Mouse (Mus musculus): Measurements from ENCODE around the gene Khdc4. TPM values are rescaled to one million over a fixed set of nuclear protein-coding genes. Genes with fewer than 3 reads are reported as not detected.
A peak's percentile ranks its signal among the peaks of the same experiment; 100 is the strongest.

The Khdc4 gene
- total RNA-seq, 2 experiments from 2014 or later, result 55.3 to 59.3 TPM

DNA sequence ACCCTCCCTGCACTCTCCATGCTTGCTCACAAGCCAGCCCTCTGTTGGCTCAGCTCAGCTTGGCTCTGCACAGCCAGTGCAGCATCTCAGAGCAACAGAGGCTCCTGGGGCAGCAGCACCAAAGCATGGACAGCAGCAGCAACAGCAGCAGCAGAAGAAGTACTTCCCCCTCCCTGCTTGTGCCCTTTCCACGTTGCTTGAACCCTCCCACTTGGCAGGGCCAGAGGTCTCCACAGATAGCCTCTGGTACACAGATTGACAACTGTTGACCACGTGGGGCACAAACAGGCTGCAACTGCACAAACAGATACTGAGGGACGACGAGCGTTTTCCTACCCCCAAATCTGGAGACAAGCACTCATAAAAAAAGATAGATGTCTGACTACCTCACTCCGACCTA lies 25.8 kb upstream of the Khdc4 start:
- DNase-seq (ENCODE audit: extremely low spot score in 1 of 2, low spot score in 2 of 2), result no peak
- intact Hi-C loops (cut with DNase I), result no loop called here
- Histone ChIP-seq H3K4me3 (no peak overlapping the region), H3K27ac (no peak overlapping the region)
- no peak for TF ChIP-seq CTCF (IDR thresholded peaks at IDR 0.05)

DNA sequence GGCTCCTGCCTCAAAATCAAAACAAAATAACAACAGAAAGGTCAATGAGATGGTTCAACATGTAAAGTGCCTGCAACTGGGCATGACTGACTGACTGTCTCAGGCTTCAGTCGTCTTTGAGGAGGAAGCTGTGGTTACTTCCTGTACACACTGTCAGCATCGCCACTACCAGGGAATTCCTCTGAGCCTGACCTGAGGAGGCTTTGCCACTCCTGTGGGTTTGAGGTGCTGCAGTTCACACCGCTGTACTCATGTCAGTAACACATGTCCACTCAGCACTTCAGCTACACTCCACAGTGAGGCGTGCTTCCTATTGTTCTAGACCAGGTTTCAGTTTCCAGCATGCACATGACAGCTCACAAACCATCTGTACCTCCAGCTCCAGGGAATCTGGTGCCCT lies 21.5 kb upstream of the Khdc4 start:
- H3K27ac ChIP-seq, result no peak overlapping the region
- no peak for DNase-seq (ENCODE audit: extremely low spot score in 1 of 2, low spot score in 2 of 2)
- no peak; the same call in 1 of the 2 replicates for TF ChIP-seq CTCF (IDR thresholded peaks at IDR 0.05)
- intact Hi-C loops (cut with DNase I), result no loop called here
- no peak overlapping the region for H3K4me3 ChIP-seq

DNA sequence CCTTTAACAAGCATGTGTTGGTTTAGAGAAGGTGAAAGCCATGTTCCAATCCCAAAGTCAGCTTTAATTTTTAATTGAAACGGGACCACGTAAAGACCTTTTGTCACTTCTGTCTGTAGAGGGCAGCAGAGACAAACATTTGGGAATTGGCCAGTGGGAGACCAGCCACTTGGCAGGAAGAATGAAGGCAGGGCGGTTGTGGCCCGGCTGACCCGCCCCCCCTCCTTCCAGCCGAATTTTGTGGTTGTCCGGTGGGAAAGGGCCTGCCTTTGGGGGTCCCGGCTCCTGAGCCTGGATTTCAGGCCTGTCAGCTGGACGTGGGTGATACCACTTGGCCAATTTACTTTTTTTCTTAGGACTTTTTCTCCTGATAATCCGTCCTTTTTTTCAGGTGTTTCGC lies 8.2 kb upstream of the Khdc4 start:
- peak; percentile 39 to 43 for DNase-seq (ENCODE audit: extremely low spot score in 1 of 2, low spot score in 2 of 2)
- intact Hi-C loops (cut with DNase I), result no loop called here
- H3K27ac ChIP-seq, result no peak overlapping the region
- H3K4me3 ChIP-seq, result 0 out of 2 replicates have a peak overlapping the region, but pooled peaks have one; percentile 8
- TF ChIP-seq CTCF (IDR thresholded peaks at IDR 0.05), result peak; percentile 69

DNA sequence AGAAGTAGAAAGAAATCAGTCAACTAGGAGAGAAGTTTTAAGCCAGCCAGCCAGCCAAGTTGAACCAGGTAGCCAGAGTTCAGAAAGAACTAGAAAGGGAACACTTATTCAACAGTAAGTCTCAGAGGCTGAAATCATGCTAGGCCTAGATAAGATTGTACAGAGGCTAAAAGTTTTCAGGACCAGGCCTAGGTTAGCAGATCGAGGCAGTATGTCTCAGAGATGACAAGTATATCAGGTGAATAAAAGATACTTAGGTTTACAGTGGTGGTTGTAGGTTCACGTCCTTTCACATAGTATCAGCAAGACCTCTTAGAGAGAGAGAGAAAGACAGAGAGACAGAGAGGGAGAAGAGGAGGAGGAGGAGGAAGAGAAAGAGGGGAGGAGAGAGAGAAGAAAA lies 1.8 kb upstream of the Khdc4 start:
- intact Hi-C loops (cut with DNase I), result no loop called here
- Histone ChIP-seq H3K4me3 (no peak overlapping the region), H3K27ac (no peak overlapping the region)
- TF ChIP-seq CTCF (IDR thresholded peaks at IDR 0.05), result no peak
- DNase-seq (ENCODE audit: extremely low spot score in 1 of 2, low spot score in 2 of 2), result no peak

DNA sequence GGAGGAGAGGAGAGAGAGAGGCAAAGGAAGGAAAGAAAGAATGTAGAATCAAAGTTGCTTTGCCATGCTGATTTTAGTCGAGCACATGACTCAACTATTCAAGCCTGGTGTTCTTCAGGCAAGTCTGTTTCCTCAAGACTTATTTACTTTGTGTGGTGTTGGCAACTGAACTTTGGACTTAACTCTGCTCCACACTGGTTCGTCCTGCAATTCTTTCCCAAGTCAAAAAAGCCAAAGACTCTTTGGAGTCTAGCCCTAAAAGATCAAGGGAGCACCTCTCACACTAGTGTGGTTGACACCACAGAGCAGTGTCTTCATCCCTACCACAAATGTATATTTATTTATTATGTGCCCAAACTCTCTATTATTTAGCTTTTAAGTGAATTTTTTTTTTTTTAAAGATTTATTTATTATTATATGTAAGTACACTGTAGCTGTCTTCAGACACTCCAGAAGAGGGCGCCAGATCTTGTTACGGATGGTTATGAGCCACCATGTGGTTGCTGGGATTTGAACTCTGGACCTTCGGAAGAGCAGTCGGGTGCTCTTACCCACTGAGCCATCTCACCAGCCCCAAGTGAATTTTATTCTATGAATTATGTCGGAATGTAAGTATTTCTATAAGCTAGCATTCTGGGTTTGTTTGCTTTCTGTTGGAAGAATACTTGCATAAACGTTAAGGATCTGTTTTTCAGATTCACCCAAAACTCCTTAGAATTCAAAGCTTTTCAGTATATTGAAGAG lies 1.2 kb upstream of the Khdc4 start:
- Histone ChIP-seq H3K4me3 (peak overlapping the region; percentile 99), H3K27ac (peak overlapping the region; percentile 88)

DNA sequence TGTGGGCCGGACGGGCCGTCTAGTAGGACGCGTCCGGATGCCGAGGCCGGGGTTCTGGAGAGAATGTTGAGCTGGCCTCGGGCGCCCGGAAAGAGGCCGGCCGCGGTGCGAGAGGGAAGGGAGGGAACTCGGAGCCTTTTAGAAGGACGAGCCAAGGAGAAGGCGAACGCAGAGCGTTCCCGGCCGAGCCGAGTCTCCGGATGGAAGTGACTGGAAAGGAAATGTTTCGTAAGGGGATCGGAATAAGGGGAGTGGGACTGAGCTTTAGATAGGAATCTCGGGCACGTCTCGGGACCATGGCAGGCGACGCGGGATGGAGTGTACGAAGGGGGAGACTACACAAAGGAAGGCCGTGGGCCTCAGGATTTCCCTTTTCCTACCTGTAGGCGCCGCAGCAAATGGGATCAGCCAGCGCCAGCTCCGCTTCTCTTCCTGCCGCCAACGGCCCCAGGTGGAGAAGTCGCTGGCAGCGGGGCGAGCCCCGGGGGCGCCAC lies 402 bp downstream of the Khdc4 start:
- Histone ChIP-seq H3K4me3 (peak overlapping the region; percentile 99), H3K27ac (peak overlapping the region; percentile 98)
- TF ChIP-seq CTCF (IDR thresholded peaks at IDR 0.05), result peak; percentile 30
- DNase-seq (ENCODE audit: extremely low spot score in 1 of 2, low spot score in 2 of 2), result peak; percentile 27 to 41
- intact Hi-C loops (cut with DNase I), result no loop called here

More for the DNA sequence above, 1.2 kb upstream of the Khdc4 start:
- intact Hi-C loops (cut with DNase I), result no loop called here
- DNase-seq (ENCODE audit: extremely low spot score in 1 of 2, low spot score in 2 of 2), result no peak
- TF ChIP-seq CTCF (IDR thresholded peaks at IDR 0.05), result peak; percentile 12

DNA sequence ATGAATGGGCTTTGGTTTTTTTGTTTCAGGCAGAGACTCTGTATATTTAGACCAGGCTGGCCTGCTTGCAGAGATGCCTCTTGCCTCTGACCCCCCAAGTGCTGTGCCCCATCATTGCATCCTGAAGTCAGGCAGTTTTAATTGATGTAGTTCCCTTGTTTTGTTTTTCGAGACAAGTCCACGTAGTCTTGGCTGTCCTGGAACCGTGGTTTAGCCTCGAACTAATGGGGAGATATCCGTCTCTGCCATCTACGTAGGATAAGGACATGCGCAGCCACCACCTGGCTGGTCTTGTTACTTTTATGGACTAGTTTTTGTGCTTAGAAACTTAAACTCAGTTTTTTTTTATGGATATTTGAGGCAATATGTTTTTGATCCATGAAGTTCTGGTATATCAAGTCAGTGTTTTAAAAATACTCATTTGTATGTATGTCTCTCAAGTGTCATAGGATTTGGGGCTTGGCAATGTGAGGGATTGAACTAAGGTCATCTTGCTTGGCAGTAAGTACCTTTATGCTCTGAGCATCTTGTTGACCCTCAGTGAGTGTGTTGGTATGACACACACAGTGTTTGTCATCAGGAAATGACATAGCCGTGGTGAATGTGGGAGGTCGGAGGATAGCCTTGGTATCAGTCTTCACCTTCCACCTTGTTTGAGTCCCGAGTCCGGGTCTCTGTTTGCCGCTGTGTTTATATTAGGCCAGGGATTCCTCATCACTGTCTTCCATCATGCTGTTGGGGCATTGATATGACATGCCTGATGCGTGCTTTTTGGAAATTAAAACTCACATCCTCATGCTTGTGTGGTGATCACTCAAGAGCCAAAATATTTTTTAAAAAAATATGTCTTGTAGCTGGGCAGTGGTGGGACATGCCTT lies 1.4 kb downstream of the Khdc4 start:
- intact Hi-C loops (cut with DNase I), result no loop called here

DNA sequence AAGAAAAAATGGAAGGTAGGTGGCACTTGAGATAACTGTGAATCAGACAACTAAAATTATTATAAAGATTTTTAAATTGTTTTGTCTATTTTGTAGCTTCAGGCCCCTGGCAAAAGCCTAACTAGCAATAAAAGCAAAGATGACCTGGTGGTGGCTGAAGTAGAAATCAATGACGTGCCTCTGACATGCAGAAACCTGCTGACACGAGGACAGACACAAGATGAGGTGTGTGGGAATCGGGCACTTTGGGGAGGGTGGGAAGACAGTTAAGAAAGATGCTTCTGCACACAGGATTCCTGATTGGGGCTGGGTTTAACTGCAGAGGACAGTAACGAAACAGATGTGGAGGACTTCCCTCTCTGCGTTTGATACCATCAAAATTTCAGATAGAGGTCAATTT lies 3.5 kb downstream of the Khdc4 start:
- H3K27ac ChIP-seq, result no peak overlapping the region
- intact Hi-C loops (cut with DNase I), result no loop called here
- no peak for TF ChIP-seq CTCF (IDR thresholded peaks at IDR 0.05)
- DNase-seq (ENCODE audit: extremely low spot score in 1 of 2, low spot score in 2 of 2), result no peak
- no peak overlapping the region for H3K4me3 ChIP-seq

More for the DNA sequence above, 1.4 kb downstream of the Khdc4 start:
- peak overlapping the region; percentile 99 for H3K4me3 ChIP-seq
- no peak for TF ChIP-seq CTCF (IDR thresholded peaks at IDR 0.05)
- no peak for DNase-seq (ENCODE audit: extremely low spot score in 1 of 2, low spot score in 2 of 2)
- peak overlapping the region; percentile 98 for H3K27ac ChIP-seq

DNA sequence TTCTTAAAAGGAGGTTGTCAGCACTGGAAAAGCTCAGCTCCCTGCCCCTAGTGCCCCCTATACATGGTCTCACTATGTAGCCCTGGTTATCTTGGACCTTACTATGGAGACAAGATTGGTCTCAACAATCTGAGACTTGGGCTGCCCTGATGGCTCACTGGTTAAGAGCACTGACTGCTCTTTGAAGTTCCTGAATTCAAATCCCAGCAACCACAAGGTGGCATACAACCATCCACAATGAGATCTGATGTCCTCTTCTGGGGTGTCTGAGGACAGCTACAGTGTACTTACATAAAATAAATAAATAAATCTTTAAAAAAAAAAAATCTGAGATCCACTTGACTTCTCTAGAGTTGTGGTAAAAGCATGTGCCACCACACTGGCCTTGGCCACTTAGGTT lies 9.9 kb downstream of the Khdc4 start:
- no peak for DNase-seq (ENCODE audit: extremely low spot score in 1 of 2, low spot score in 2 of 2)
- Histone ChIP-seq H3K27ac (no peak overlapping the region), H3K4me3 (no peak overlapping the region)
- no peak; the same call in none of the 2 replicates for TF ChIP-seq CTCF (IDR thresholded peaks at IDR 0.05)
- intact Hi-C loops (cut with DNase I), result no loop called here

DNA sequence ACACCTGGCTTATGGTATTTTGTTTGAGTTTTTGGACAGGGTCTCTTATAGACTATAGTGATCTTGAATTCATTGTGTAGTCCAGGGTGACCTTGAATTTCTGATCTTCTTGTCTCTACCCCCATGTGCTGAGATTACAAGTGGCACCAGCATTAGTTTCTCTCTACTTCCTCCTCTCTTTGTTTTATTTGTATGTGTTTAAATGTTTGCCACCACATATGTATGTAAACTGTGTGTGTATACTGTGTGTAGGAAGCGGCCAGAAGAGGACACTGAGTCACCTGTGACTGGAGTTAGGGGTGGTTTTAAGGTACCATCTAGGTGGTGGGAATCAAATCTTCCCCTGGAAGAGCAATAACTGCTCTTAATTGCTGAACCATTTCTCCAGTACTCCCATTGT lies 12.4 kb downstream of the Khdc4 start:
- Histone ChIP-seq H3K27ac (no peak overlapping the region), H3K4me3 (no peak overlapping the region)
- TF ChIP-seq CTCF (IDR thresholded peaks at IDR 0.05), result no peak
- intact Hi-C loops (cut with DNase I), result no loop called here
- no peak for DNase-seq (ENCODE audit: extremely low spot score in 1 of 2, low spot score in 2 of 2)

DNA sequence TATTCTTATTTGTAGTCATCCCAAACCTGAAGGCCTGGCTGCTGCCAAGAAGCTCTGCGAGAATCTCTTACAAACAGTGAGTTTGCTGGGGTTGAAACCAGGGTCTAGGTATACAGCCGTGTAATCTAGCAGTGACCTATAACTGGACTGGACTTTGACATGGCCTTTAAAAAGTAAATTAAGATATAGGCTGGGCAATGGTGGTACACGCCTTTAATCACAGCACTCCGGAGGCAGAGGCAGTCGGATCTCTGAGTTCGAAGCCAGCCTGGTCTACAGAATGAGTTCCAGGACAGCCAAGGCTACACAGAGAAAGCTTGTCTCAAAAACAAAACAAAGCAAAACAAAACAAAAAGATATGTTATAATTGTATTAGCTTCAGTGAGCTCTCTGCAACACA lies 13.2 kb downstream of the Khdc4 start:
- no peak for TF ChIP-seq CTCF (IDR thresholded peaks at IDR 0.05)
- Histone ChIP-seq H3K4me3 (no peak overlapping the region), H3K27ac (no peak overlapping the region)
- intact Hi-C loops (cut with DNase I), result no loop called here
- no peak for DNase-seq (ENCODE audit: extremely low spot score in 1 of 2, low spot score in 2 of 2)

DNA sequence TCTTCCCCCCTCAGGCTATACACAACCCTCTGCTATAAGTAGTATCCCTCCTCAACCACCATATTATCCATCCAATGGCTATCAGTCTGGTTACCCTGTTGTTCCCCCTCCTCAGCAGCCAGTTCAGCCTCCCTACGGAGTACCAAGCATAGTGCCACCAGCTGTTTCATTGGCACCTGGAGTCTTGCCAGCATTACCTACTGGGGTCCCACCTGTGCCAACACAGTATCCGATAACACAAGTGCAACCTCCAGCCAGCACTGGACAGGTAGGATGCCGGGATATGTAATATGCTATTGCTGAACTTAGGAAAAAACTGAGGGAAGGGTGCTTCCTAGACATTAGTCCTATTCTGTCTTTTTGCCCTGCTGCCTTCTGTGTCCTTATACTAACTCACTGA lies 14.6 kb downstream of the Khdc4 start:
- no peak for TF ChIP-seq CTCF (IDR thresholded peaks at IDR 0.05)
- H3K27ac ChIP-seq, result no peak overlapping the region
- DNase-seq (ENCODE audit: extremely low spot score in 1 of 2, low spot score in 2 of 2), result no peak
- intact Hi-C loops (cut with DNase I), result no loop called here
- no peak overlapping the region for H3K4me3 ChIP-seq
